Mouse (Mus musculus): ENCODE results near the gene Padi6. TPM values are rescaled to one million over a fixed set of nuclear protein-coding genes. Genes with fewer than 3 reads are reported as not detected.

The Padi6 gene
- polyA plus RNA-seq, 1 experiment from 2014 or later: not detected

GRCm38 (mm10) chr4:140700269-140701018 is 42.0 kb downstream of the Padi6 start, which contains the start of gene Rcc2:
Rcc2 (plus strand) TSS chr4:140700541.
- H3K9me3 ChIP-seq (ENCODE audit: control insufficient read depth, low read length): no peaks in the 10 kb centered on the region
- ATAC-seq (ENCODE audit: low FRiP score) (no peak), DNase-seq (ENCODE audit: low spot score, missing footprints) (peak; percentile 90)
- H3K36me3 ChIP-seq (ENCODE audit: control insufficient read depth, insufficient read depth, low read length): peaks cover under 1% of the 10 kb centered on the region; the same call in 1 of the 2 replicates
- H3K9ac ChIP-seq (ENCODE audit: low read length): peak within 1 kb of the TSS; percentile 98
- peak within 1 kb of the TSS; percentile 99 for H3K4me3 ChIP-seq (ENCODE audit: low read depth, low read length)
- H3K27me3 ChIP-seq (ENCODE audit: control insufficient read depth, insufficient read depth, low read length): peaks cover 26% of the 10 kb centered on the region
- peak within 1 kb of the TSS; percentile 99 for H3K27ac ChIP-seq (ENCODE audit: low read depth, low read length)
- peaks cover 28% of the 10 kb centered on the region for H3K4me1 ChIP-seq (ENCODE audit: control insufficient read depth, insufficient read depth, low read length)
- WGBS: 8% methylated on average over 20 of the region's 20 CpGs
- peak within 1 kb of the TSS; percentile 76 for H3K4me2 ChIP-seq

- Histone ChIP-seq H3K27me3 (ENCODE audit: control insufficient read depth, insufficient read depth, low read length) (peaks cover 26% of the 10 kb centered on the region), H3K9ac (ENCODE audit: low read length) (0 out of 2 replicates have a peak overlapping the region, but pooled peaks have one; percentile 14), H3K4me1 (ENCODE audit: control insufficient read depth, insufficient read depth, low read length) (peaks cover 27% of the 10 kb centered on the region), H3K4me2 (peak overlapping the region; percentile 76), H3K9me3 (ENCODE audit: control insufficient read depth, low read length) (no peaks in the 10 kb centered on the region), H3K27ac (ENCODE audit: low read depth, low read length) (no peak overlapping the region), H3K36me3 (ENCODE audit: control insufficient read depth, insufficient read depth, low read length) (no peaks in the 10 kb centered on the region), H3K4me3 (ENCODE audit: low read depth, low read length) (peak overlapping the region; percentile 19)
- DNase-seq (ENCODE audit: low spot score, missing footprints) (peak; percentile 92), ATAC-seq (ENCODE audit: low FRiP score) (no peak)
- 8% methylated on average over 29 of the region's 29 CpGs for WGBS
Observed at GRCm38 (mm10) chr4:140699441-140700127, 42.9 kb downstream of the Padi6 start.

- ATAC-seq (ENCODE audit: low FRiP score): no peak
- Histone ChIP-seq H3K4me2 (no peak overlapping the region), H3K9ac (ENCODE audit: low read length) (no peak overlapping the region), H3K36me3 (ENCODE audit: control insufficient read depth, insufficient read depth, low read length) (no peaks in the 10 kb centered on the region), H3K4me3 (ENCODE audit: low read depth, low read length) (no peak overlapping the region), H3K27me3 (ENCODE audit: control insufficient read depth, insufficient read depth, low read length) (peaks cover 26% of the 10 kb centered on the region), H3K9me3 (ENCODE audit: control insufficient read depth, low read length) (no peaks in the 10 kb centered on the region), H3K27ac (ENCODE audit: low read depth, low read length) (no peak overlapping the region), H3K4me1 (ENCODE audit: control insufficient read depth, insufficient read depth, low read length) (peaks cover 13% of the 10 kb centered on the region; the same call in 1 of the 2 replicates)
- 79% methylated on average over 14 of the region's 14 CpGs for WGBS
- no peak for DNase-seq (ENCODE audit: low spot score, missing footprints)
Observed at GRCm38 (mm10) chr4:140695675-140696585, 46.5 kb downstream of the Padi6 start.

GRCm38 (mm10) chr4:140695146-140695545 is 47.3 kb downstream of the Padi6 start:
- no peaks in the 10 kb centered on the region for H3K36me3 ChIP-seq (ENCODE audit: control insufficient read depth, insufficient read depth, low read length)
- H3K4me1 ChIP-seq (ENCODE audit: control insufficient read depth, insufficient read depth, low read length): peaks cover 7% of the 10 kb centered on the region; the same call in 1 of the 2 replicates
- no peak overlapping the region for H3K27ac ChIP-seq (ENCODE audit: low read depth, low read length)
- no peak overlapping the region for H3K4me2 ChIP-seq
- DNase-seq (ENCODE audit: low spot score, missing footprints) (no peak), ATAC-seq (ENCODE audit: low FRiP score) (no peak)
- WGBS: 75% methylated on average over 7 of the region's 7 CpGs
- no peak overlapping the region for H3K4me3 ChIP-seq (ENCODE audit: low read depth, low read length)
- H3K9ac ChIP-seq (ENCODE audit: low read length): no peak overlapping the region
- H3K9me3 ChIP-seq (ENCODE audit: control insufficient read depth, low read length): no peaks in the 10 kb centered on the region
- H3K27me3 ChIP-seq (ENCODE audit: control insufficient read depth, insufficient read depth, low read length): peaks cover 18% of the 10 kb centered on the region

GRCm38 (mm10) chr4:140694551-140695060 is 47.8 kb downstream of the Padi6 start:
- no peak overlapping the region for H3K9ac ChIP-seq (ENCODE audit: low read length)
- 26% methylated on average over 1 of the region's 1 CpGs for WGBS
- no peaks in the 10 kb centered on the region for H3K9me3 ChIP-seq (ENCODE audit: control insufficient read depth, low read length)
- no peak overlapping the region for H3K4me3 ChIP-seq (ENCODE audit: low read depth, low read length)
- H3K4me1 ChIP-seq (ENCODE audit: control insufficient read depth, insufficient read depth, low read length): peaks cover 1% of the 10 kb centered on the region; the same call in 1 of the 2 replicates
- H3K27me3 ChIP-seq (ENCODE audit: control insufficient read depth, insufficient read depth, low read length): peaks cover 14% of the 10 kb centered on the region
- no peak overlapping the region for H3K4me2 ChIP-seq
- ATAC-seq (ENCODE audit: low FRiP score) (no peak), DNase-seq (ENCODE audit: low spot score, missing footprints) (no peak)
- no peaks in the 10 kb centered on the region for H3K36me3 ChIP-seq (ENCODE audit: control insufficient read depth, insufficient read depth, low read length)
- H3K27ac ChIP-seq (ENCODE audit: low read depth, low read length): no peak overlapping the region

- 90% methylated on average over 4 of the region's 4 CpGs for WGBS
- H3K4me1 ChIP-seq (ENCODE audit: control insufficient read depth, insufficient read depth, low read length): no peaks in the 10 kb centered on the region
Observed at GRCm38 (mm10) chr4:140693513-140693912, 48.9 kb downstream of the Padi6 start.

GRCm38 (mm10) chr4:140691481-140691880 is 51.0 kb downstream of the Padi6 start:
- ATAC-seq (ENCODE audit: low FRiP score) (no peak), DNase-seq (ENCODE audit: low spot score, missing footprints) (no peak)
- Histone ChIP-seq H3K4me1 (ENCODE audit: control insufficient read depth, insufficient read depth, low read length) (no peaks in the 10 kb centered on the region), H3K36me3 (ENCODE audit: control insufficient read depth, insufficient read depth, low read length) (no peaks in the 10 kb centered on the region), H3K27ac (ENCODE audit: low read depth, low read length) (no peak overlapping the region), H3K9ac (ENCODE audit: low read length) (no peak overlapping the region), H3K9me3 (ENCODE audit: control insufficient read depth, low read length) (no peaks in the 10 kb centered on the region), H3K27me3 (ENCODE audit: control insufficient read depth, insufficient read depth, low read length) (no peaks in the 10 kb centered on the region), H3K4me3 (ENCODE audit: low read depth, low read length) (no peak overlapping the region), H3K4me2 (no peak overlapping the region)
- WGBS: 65% methylated on average over 7 of the region's 7 CpGs

More at GRCm38 (mm10) chr4:140693513-140693912, 48.9 kb downstream of the Padi6 start:
- H3K9me3 ChIP-seq (ENCODE audit: control insufficient read depth, low read length): no peaks in the 10 kb centered on the region
- H3K9ac ChIP-seq (ENCODE audit: low read length): no peak overlapping the region
- H3K4me2 ChIP-seq: no peak overlapping the region
- no peak overlapping the region for H3K27ac ChIP-seq (ENCODE audit: low read depth, low read length)
- no peaks in the 10 kb centered on the region for H3K36me3 ChIP-seq (ENCODE audit: control insufficient read depth, insufficient read depth, low read length)
- DNase-seq (ENCODE audit: low spot score, missing footprints) (no peak), ATAC-seq (ENCODE audit: low FRiP score) (no peak)
- H3K4me3 ChIP-seq (ENCODE audit: low read depth, low read length): no peak overlapping the region
- peaks cover 3% of the 10 kb centered on the region for H3K27me3 ChIP-seq (ENCODE audit: control insufficient read depth, insufficient read depth, low read length)

- H3K4me3 ChIP-seq (ENCODE audit: low read depth, low read length): no peak overlapping the region
- no peaks in the 10 kb centered on the region for H3K27me3 ChIP-seq (ENCODE audit: control insufficient read depth, insufficient read depth, low read length)
- H3K9me3 ChIP-seq (ENCODE audit: control insufficient read depth, low read length): no peaks in the 10 kb centered on the region
- no peak for DNase-seq (ENCODE audit: low spot score, missing footprints)
- no peak for ATAC-seq (ENCODE audit: low FRiP score)
- H3K9ac ChIP-seq (ENCODE audit: low read length): no peak overlapping the region
- H3K36me3 ChIP-seq (ENCODE audit: control insufficient read depth, insufficient read depth, low read length): no peaks in the 10 kb centered on the region
- H3K4me1 ChIP-seq (ENCODE audit: control insufficient read depth, insufficient read depth, low read length): no peaks in the 10 kb centered on the region
- 79% methylated on average over 16 of the region's 16 CpGs for WGBS
- H3K27ac ChIP-seq (ENCODE audit: low read depth, low read length): no peak overlapping the region
- no peak overlapping the region for H3K4me2 ChIP-seq
Observed at GRCm38 (mm10) chr4:140689873-140690655, 52.4 kb downstream of the Padi6 start.

All from midbrain, embryonic 11.5 days (tissue).